Mouse (Mus musculus) cerebellum, postnatal 25 days (tissue): Measurements from ENCODE around the gene Cpeb1.

ENCODE experiments used
- DNase-seq, 2 experiments: peaks; one replicate each; pipeline ENCODE4 v3.0.0; 2021; ENCODE audit warnings: mixed read lengths in 2 of 2

Cpeb1 gene

DNA sequence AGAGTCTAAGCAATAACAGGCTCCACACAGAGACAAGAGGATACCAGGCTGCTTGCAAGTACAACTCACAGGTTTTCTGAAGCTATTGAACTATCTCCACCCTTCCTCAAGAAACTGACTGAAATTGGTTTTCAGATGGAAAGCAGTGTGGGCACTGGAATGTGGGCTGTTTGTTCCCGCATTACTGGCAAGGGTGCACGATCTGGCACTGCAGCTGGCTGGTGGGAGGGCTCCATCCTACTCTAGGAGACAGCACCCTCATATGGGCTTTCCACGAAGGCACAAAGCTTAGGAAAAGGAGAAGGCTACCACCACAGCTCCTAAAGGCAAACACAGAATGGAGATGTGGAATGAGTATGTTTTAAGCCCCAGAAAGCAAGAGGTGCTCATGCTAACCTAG is 85.5 kb downstream of the Cpeb1 start:
- no peak for DNase-seq

DNA sequence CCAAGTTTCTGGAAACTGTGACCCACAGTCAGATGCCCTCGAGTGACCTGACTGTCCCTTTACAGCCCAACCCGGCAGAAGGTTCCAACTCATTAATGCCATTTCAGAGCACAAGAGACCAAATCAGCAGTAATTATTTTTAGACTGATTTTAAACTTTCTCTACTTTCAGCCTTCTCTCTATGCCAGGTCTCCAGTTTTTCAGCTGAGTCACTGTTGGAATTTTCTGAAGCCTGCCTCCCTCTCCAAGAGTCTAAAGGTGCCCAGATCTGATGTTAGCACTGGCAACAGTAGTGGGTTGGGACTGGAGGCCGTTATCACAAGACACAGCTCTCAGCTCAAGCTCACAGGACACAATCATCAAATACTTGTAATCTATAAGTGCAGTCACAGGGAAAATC is 87.3 kb downstream of the Cpeb1 start:
- no peak for DNase-seq

DNA sequence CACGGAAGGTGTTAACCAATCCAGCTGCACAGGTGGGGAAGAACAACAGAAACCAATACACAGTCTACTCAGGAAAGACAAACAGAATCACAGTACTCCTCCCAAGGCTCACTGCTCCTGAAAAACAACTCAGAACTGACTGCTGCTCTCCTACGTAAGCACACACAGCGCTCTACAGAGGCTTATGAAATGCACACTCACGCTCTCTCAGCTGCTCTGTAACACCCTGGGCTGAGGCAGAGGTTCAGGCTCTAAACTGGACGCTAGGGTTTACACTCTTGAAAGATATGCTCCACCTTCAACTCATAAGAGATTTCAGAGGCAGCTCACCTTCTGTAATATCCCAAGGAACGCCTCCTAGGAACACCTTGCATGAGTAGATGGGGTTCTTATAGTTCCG is 98.3 kb downstream of the Cpeb1 start:
- no peak for DNase-seq

DNA sequence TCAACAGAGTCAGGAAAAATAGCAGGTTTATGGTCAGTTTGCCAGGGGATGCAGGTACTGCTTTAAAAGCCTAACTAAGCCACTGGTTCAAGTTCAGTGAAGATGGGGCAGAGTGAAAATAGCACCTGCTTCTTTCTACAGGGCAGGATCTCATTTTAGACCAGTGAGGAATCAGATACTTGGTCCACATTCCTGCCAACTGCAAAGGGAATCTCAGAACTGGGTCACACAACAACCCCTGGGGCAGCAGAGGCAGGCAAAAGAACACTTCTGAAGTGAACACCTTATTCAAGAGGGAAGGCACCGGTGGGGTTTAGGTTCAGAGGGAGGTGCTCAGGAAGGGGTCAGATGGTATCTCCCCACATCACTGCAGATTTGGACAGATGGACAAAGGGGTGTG is 98.9 kb downstream of the Cpeb1 start:
- DNase-seq, result no peak

DNA sequence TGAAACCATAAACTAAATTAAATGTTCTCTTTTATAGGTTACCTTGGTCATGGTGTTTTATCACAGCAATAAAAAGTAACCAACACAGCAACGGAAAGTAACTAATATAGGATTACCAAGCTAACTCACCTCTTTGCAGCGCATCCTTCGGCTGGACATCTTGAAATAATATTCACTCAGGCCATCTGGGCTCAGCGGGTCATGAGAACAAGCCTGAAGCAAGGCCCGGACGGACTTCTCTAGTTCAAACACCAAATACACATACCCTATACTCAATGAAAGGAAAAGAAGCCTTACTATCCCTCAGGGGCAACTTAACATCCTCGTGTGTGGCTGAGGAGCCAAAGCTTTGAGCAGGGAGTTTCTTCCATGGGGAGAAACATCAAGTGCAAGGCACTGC is 99.5 kb downstream of the Cpeb1 start:
- no peak for DNase-seq

DNA sequence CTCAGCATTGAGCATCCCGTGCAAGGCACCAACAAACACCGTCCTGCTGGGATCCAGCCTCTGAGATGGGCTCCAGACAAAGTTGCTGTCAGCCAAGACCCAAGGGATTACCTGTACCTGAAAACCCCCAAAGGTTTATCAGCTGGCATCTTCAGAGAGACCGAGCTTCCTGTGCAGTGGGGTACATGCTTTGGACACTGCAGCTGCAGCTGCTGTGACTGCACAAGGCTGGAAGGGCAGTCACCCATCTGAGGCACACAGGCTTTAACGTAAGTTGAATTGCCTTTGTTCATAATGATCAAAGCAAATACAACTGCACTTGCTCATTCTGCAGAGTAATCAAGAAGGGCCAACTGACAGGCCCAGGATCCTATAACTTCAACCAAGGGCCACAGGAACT is 103.4 kb downstream of the Cpeb1 start:
- DNase-seq, result no peak

DNA sequence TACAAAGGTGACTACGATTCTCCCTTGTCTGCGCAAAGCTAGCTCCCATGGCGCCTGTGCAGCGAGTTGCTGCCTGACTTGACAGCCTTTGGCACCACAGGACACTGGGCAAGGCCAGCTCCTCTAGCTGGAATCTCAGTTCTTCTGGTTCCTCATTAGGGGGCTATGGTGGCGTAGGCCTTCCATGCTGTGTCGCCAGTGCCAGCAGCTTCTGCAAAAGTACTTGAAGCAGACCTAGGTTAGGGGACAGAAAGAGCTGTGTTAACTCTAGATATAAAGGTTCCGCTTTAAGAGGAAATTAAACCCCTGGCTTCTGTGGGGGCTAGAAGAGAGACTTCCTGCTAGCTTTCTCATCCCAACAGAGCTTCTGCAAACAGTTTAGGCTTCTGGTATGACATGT is 107.1 kb downstream of the Cpeb1 start:
- no peak for DNase-seq

DNA sequence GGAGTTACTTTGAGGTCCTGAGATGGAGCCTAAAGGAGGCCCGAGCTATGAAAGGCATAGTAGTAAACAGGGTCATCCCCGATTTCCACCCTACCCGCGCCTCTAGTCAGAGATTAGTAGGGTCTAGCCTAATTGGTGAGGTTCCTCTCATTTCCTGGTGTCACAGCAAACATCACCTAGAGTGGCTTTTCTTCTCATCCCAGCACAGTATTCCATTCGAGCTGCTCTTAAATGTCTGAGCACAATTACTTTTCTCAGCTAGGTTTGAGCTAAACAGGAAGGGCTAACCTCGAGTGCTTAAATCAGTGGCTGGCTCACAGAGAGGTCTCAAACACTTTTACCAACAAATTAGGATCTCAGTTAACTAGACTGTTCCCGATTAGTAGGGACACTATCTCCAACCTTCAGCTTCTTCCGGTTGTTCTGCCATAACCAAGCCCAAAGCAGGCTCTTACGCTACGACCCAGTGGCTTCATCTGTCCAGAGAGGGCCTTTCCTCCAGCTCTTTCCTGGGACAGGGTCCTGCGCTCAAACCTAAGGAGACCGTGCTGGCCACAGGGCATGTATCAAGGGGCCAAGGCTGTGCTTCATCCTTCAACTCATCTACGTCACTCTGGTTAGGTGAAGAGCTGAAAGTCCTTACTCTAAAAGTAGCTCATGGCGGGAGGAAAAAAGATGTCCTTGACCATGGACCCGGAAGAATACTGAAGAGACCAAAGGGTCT is 109.7 kb downstream of the Cpeb1 start:
- peak in 1 of 2 experiments; percentile 27 for DNase-seq

DNA sequence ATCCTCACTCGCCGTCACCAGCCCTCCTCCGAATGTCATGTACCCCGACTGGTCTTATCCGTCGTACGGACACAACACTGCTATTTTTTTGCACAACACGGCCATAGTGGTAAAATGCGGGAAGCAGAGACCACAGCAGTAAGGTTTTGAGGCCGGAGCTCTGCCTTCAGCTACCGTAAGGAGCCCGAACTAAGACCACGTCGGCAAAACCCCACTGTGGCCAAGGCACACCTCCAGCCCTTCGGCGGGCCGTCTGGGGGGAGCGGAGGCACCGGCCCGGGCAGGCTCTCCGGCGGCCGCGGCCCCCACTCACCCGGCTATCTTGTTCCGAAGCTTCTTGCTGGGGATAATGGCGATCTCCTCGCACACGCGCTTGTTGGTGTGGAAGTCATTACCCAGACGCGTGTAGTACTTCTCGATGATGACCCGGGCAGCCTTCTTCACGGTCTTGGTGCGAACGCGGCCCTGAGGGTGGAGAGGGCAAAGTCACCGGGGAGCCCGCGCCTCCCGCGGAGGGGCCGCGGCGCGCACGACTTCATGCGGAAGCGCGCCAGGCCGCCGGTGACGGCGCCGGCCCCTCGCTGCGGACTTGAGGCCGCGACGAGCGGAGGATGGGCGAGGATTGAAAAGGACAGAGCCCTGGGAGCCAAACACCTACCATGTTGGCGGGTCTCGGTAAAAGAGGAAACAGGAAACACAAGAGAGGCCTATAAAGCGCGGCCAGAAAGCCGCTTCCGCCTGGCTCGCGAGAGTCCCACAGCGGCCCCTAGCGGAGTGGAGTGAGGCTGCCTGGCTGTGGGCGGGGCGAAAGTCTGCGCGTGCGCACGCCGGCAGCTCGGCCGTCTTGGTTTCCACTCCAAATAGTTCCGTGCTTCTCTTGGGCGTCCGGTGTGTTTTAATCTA is 110.5 kb downstream of the Cpeb1 start, which contains the start of gene Rps17:
Gene Rps17, minus strand, starts transcription at position 711 of the 903 bp plus-strand sequence.
- DNase-seq, result peak; percentile 98 to 99

DNA sequence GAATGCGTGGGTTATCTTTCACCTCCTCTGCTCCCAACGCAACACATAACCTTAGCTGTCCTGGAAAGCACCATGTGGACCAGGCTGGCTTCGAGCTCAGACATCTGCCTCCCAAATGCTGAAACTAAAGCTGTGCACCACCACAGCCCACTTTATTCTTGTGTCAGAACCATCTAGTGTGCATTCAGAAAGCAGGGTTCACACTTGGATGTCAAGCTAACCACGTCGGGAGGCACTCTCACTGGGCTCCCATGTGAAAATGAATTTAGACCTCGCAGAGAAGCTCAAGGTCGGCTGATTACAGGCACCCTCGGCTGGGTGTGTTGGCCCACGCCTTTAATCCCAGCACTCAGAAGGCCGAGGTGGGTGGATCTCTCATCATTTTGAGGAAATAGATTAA is 111.4 kb downstream of the Cpeb1 start:
- no peak for DNase-seq

DNA sequence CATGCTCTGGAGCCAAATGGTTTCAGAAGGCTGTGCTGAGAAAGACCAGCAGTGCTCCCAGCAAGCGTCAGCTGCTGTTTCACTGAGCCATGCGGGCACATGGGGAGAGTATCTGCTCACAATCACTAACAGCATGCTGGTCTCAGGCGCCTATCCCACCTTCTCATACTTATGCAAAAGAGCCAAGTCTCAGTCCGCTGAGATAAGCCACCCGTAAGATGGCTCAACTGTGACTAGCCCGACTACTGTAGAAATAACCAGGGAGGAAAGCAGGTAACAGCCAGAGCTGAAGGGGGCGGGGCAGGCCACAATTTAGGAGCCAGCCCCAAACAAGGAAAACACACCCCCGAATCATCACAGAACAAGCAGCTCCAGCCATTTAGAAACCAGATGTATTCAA is 111.9 kb downstream of the Cpeb1 start:
- DNase-seq, result no peak

DNA sequence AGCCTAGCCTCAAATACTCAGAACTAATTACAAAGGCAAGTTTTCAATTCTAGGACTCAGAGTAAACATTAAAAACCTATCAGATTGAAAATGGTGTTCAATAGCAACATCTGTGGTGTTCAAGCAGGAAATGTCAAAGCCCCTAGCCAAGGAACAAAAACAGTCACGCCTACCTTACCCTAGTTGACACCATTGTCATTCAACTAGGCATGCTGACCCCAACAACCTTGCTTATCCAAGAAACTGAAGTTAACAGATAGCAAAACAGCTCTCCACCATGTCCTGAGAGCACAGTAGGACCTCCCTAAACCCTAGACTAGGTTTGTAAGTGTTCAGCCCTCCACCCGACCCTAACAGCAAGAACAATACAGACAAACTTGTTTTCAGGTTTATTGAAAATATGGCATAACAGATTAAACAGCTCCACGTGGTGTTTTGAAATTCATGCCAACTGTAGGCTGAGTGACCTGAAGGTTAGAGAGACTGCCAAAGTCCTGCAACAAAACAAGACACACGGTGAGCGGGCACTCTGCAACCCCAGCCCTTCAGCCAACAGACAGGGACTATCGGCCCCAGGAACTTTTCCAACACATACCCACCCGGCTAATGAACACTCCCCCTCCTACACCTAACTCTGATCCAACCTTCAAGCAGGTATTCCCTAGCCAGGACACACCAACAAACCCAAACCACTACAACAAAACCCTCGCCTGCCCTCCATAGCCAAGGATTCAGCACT is 112.7 kb downstream of the Cpeb1 start:
- no peak for DNase-seq

DNA sequence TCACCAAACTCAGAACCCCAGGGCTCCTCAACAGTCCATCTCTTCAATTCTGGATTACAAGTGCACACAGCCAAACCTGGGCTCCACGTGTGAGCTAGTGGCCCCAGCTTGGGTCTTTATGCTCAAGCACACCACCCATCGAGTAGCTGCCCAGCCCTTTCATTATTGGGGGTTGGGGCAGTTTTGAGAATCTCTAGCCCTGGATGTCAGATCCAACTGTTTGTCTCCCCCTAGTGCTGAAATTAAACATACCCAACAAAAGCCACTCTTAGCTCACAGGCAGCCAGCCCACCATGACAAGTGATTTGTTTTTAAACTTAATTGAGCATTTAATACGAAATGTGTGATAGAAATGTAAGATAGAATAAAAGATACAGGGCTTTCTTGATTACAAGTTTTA is 113.7 kb downstream of the Cpeb1 start:
- peak in 1 of 2 experiments; percentile 23 for DNase-seq

DNA sequence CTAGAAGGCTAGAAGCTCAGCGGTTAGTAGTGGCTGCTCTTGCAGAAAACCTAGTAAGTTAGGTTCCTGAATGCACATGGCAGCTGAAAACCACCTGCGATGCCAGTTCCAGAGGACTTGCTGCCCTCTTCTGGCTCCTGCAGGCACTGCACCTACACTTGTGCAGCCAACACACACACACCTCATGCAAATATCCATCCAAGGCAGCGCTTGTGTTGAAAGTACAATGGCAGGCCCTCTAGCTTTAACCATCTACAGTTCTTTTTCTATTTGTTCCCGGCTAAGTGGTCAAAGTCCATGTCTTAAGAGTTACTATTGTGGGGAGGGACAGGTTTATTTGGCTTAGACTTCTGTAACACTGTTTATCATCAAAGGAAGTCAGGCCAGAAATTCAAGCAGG is 115.5 kb downstream of the Cpeb1 start:
- peak in 1 of 2 experiments; percentile 59 for DNase-seq

DNA sequence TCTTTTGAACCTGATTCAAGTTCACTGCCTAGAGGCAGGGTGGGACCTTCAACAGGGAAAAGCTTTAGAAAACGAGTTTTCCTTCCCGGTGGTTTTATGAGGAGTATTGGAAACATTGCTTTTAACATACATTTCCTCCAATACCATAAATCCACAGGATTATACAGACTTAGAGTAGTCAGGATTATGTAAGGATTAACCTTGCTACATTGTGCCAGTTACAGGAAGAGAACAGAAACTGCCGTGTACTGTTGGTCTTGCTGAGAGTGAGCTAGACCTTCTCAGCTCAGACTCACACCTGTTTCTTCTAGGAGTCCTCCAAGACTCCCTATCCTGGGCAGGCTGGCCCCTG is 116.8 kb downstream of the Cpeb1 start:
- DNase-seq, result no peak

DNA sequence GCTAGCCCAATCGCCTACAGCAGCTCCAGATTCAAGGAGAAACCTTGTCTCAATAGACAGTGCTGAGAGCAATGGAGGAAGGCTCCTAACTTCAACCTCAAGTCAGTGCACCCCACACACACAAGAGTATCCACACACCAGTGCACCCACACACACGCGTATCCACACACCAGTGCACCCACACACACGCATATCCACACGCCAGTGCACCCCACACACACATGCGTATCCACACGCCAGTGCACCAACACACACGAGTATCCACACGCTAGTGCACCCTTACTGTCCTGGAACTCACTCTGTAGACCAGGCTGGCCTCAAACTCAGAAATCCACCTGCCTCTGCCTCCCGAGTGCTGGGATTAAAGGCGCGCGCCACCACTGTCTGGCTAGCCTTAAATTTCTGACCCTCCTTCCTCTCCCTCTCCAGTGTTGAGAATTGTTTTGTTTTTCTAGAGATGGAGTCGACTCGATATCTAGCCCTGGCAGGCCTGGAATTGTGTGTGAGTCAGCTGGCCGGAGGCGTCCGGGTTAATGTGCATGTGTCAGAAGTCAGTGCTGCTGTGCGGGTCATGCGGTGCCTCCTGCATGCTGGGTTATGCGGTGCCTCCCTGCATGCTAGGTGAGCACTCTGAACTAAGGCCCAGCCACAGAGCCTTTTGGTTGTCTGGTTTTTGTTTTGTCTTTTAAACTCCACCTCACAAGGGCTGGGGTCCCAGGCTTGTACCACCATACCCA is 117.3 kb downstream of the Cpeb1 start:
- no peak for DNase-seq

DNA sequence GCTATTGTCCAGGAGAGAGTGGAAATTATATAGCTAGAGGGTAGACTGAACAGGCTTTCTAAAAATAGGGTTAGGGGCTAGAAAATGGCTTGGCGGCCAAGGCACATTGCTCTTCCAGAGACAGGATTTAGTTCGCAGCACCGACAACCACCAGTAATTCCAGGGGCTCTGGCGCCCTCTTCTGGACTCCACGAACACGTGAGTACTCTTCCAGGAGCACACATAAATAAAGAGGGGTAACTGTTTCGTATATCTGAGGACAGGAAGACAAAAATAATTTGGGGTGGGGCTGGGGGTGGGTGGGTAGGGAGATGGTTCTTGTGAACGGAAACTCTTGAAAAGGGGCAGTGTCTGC is 118.9 kb downstream of the Cpeb1 start:
- DNase-seq, result peak; percentile 43 to 68

DNA sequence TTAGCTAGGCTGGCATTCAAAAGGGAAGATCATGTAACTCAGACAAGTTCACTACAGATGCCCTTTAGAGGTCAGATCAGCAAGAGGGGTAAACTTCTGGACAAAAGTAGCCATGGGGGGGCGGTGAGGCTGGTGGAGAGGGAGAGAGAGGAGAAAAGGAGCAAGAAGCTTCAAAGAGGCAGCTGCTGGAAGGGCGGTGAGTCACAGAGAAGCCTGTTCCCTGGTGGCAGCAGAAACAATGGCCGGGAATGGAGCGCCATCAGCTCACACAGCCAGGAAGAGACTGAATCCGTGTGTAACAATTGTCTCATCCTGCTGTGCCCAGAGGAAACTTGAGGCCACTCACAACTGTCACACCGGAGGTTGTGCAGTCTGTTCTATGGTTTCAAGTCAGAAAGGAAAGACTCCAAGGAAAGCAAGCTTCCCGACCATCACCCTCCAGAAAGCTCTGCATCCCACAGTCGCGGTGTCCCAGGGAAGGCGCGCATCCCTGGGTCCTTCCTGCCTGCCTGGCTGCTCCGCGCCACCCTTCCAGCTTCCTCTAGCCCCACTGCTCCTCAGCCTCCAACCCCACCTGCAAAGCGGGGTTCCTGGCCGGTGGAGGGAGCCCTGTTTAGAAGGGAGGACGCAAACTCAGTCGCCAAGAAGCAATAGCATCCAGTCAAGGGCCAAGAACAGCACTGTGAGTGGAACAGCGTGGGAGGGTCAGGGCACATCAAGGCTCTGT is 119.4 kb downstream of the Cpeb1 start:
- no peak for DNase-seq

DNA sequence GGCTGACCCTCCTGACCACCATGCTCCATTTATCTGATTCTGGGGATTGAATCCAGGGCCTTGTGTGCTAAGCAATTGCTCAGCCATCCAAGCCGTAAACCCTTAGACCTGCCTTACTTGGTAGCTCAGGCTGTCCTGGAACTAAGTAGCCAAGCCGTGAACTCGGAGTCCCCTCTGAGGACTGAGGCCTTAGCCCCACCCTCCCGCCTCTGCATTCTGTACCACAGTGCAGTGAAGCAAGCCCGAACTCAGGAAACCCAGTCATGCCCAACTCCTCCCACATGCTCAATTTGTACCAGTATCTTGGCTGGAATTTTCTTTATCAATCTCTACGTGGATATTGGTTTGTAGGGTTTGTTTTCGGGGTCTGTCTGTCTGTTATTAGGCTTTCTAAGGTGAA is 123.4 kb downstream of the Cpeb1 start:
- DNase-seq, result no peak

DNA sequence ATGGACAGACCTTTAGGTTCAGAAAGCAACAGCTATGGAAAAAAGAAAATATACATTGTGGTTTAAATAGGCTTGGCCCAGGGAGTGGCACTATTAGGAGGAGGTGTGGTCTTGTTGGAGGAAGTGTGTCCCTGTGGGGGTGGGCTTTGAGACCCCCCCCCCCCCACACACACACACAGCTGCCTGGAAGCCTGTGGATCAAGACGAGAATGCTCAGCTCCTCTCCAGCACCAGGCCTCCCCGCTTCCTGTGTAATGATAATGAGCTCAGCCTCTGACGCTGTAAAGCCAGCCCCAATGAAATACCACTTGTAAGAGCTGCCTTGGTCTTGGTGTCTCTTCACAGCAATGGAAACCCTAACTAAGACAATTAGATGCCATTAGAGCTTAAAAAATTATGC is 124.5 kb downstream of the Cpeb1 start:
- DNase-seq, result no peak

DNA sequence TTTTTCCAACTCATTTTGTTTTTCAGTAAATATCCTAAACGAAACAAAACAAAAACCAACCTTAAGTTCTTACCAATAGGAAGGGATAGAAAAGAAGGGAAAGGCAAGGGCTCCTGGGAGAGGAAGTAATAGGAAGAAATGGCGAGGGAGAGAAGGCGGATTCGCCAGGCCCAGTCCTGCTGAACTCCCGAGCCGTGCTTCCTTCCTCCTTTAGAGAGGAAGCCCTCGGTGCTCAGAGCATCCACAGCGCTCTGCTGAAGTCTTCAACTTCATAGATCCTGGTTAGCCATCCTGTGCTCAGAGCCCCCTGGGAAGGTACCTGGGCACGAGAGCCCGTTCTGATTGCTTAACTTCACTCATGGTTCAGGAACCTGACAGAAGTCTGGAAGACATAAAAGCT is 127.6 kb downstream of the Cpeb1 start:
- DNase-seq, result no peak

DNA sequence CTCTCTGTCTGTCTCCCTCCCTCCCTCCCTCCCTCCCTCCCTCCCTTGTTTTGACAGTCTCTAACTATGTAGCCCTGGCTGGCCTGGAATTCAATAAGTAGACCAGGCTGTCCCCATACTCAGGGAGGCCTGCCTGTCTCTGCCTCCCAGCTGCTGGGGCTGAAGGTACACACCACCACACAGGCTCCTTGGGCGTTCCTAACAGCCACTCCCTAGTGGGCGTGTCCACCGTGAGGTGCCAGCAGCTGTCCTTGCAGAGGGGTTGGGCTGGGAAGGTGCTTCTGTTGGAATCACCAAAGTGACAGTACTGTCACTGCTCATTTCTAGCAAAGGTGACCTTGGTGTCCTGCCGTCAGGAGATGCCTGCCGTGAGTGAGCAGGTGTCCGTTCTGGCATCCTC is 128.4 kb downstream of the Cpeb1 start:
- DNase-seq, result peak in 1 of 2 experiments; percentile 18
